Mouse (Mus musculus): ENCODE measurements around the gene 4930518I15Rik.

- TF ChIP-seq CTCF (IDR thresholded peaks at IDR 0.05; ENCODE audit: extremely low read depth, insufficient read depth, low read length): no peak
- peak; percentile 65; the same call in 1 of the 2 replicates for TF ChIP-seq POLR2A (IDR thresholded peaks at IDR 0.05; ENCODE audit: extremely low read depth, insufficient read depth, low read length)
These were observed 5.2 kb upstream of the 4930518I15Rik start, which contains the start of gene Rab5if for GRCm38 (mm10) chr2:156862772-156863486.

Data from cortical plate, adult 2 months (tissue).